Mouse (Mus musculus): ENCODE results near the gene Apom. TPM values are rescaled to one million over a fixed set of nuclear protein-coding genes. Genes with fewer than 3 reads are reported as not detected.

The Apom gene
- polyA plus RNA-seq, 1 experiment = 0.15 TPM

DNA sequence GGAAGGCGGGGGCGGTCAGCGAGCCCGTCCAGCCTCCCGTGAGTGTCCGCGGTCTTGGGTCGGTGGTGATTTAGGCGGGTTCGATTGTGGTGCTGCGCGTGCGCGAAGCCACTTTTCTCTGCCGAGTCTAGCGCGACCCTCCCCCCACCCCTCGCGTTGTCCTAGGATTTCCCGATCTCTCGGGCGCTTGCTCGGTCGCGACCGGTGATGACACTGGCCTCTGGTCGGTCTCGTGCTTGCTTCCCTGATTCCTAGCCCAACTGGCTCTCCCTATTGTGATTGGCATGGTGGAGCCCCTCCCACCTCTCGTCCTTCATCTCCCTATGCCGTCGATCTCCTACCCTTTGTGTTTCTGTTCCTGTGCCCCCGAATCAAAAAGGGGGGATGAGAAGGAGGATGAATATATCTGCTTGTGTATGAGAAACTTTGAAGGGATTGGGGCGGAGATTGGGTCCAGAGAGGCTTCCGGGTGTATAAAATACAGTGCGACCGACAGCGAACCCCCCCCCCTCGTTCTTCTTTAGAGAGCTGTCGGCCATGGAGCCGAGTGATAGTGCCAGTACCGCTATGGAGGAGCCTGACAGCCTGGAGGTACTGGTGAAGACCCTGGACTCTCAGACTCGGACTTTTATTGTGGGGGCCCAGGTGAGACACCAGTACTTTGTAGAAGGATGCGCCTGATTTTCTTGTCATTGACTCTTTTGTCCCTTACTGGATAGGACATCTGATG is 3.9 kb upstream of the Apom start:
- Histone ChIP-seq H3K27ac (ENCODE audit: insufficient read depth, low read depth, low read length) (peak overlapping the region; percentile 95), H3K27me3 (ENCODE audit: control insufficient read depth, insufficient read depth, low read length) (no peaks in the 10 kb centered on the region), H3K36me3 (ENCODE audit: control insufficient read depth, insufficient read depth, low read length) (peaks cover 25% of the 10 kb centered on the region), H3K4me3 (ENCODE audit: low read depth, low read length) (peak overlapping the region; percentile 67), H3K4me1 (ENCODE audit: control insufficient read depth, insufficient read depth, insufficient read length, low read length) (peaks cover 4% of the 10 kb centered on the region; the same call in 1 of the 2 replicates)
- 1% methylated on average over 43 of the region's 43 CpGs for WGBS
- no peak for TF ChIP-seq CTCF (IDR thresholded peaks at IDR 0.05; ENCODE audit: extremely low read depth, insufficient read length, insufficient replicate concordance, low read depth, low read length)
- TF ChIP-seq POLR2A (IDR thresholded peaks at IDR 0.05; ENCODE audit: low read depth, low read length) = 0 out of 2 replicates have a peak, but pooled peaks have one; percentile 5

DNA sequence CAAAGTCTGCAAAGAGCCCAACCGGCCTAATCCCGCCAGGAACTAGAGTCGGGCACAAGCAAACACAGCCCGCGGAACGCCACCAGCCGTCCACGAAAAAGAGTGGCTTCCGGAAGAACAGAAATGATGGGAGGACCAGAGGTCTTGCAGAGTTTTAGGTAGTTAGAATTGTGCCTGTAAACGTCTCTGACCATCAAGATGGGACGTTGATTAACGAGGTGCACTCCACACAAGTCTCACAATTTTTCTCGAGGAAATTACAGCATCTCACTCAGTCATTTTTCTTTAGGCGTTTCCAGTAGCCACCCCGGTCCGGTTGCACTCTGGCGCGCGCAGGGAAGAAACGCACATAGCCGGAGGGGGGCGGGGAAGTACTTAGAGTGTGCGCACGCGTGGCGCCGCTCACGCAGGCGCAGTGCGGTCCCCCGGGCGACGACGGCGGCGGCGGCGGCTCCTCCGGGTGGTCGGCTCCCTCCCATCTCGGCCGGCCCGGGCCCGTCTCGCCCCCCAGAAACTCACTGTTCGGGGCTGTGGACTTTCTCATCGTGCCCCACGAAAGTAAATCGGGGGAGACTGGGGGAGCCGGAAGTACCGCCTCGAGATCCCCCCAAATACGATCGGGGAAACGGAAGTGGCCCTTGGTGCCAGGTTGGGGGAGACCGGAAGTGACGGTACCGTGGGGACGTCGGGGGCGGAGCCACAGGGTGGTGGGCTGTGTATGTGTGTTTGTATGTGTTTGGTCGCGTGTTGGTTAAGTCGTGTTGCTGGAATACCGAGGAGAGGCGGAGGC is 3.1 kb upstream of the Apom start, which contains the start of gene Bag6:
Gene Bag6 (plus strand): TSS at position 378 of the 790 bp plus-strand sequence.
- Histone ChIP-seq H3K36me3 (ENCODE audit: control insufficient read depth, insufficient read depth, low read length) (peaks cover 20% of the 10 kb centered on the region), H3K4me1 (ENCODE audit: control insufficient read depth, insufficient read depth, insufficient read length, low read length) (peaks cover 4% of the 10 kb centered on the region; the same call in 1 of the 2 replicates), H3K27ac (ENCODE audit: insufficient read depth, low read depth, low read length) (peak within 1 kb of the TSS; percentile 95), H3K27me3 (ENCODE audit: control insufficient read depth, insufficient read depth, low read length) (no peaks in the 10 kb centered on the region), H3K4me3 (ENCODE audit: low read depth, low read length) (peak within 1 kb of the TSS; percentile 67)
- under 1% methylated on average over 66 of the region's 66 CpGs for WGBS
- TF ChIP-seq POLR2A (IDR thresholded peaks at IDR 0.05; ENCODE audit: low read depth, low read length) (peak; percentile 31), CTCF (IDR thresholded peaks at IDR 0.05; ENCODE audit: extremely low read depth, insufficient read length, insufficient replicate concordance, low read depth, low read length) (no peak)

DNA sequence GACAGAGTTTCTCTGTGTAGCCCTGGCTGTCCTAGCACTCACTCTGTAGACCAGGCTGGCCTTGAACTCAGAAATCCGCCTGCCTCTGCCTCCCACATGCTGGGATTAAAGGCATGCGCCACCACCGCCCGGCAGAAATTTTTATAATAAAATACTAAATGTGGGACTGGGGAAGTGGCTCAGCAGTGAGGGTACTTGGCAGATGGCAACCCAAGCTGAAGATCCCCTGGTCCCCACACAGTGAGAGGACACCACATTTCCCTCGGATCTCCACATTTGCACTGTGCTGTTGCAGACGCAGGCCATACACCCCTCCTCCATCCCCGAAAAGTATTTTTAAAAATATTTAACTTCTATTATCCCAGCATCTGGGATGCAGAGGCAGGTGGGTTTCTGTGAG is 1.7 kb upstream of the Apom start:
- H3K27ac ChIP-seq (ENCODE audit: insufficient read depth, low read depth, low read length) = no peak overlapping the region
- 92% methylated on average over 7 of the region's 7 CpGs for WGBS
- no peak for TF ChIP-seq POLR2A (IDR thresholded peaks at IDR 0.05; ENCODE audit: low read depth, low read length)
- TF ChIP-seq CTCF (IDR thresholded peaks at IDR 0.05; ENCODE audit: extremely low read depth, insufficient read length, insufficient replicate concordance, low read depth, low read length) = no peak
- no peaks in the 10 kb centered on the region for H3K27me3 ChIP-seq (ENCODE audit: control insufficient read depth, insufficient read depth, low read length)
- H3K4me1 ChIP-seq (ENCODE audit: control insufficient read depth, insufficient read depth, insufficient read length, low read length) = peaks cover 4% of the 10 kb centered on the region; the same call in 1 of the 2 replicates
- peaks cover 7% of the 10 kb centered on the region for H3K36me3 ChIP-seq (ENCODE audit: control insufficient read depth, insufficient read depth, low read length)
- no peak overlapping the region for H3K4me3 ChIP-seq (ENCODE audit: low read depth, low read length)

DNA sequence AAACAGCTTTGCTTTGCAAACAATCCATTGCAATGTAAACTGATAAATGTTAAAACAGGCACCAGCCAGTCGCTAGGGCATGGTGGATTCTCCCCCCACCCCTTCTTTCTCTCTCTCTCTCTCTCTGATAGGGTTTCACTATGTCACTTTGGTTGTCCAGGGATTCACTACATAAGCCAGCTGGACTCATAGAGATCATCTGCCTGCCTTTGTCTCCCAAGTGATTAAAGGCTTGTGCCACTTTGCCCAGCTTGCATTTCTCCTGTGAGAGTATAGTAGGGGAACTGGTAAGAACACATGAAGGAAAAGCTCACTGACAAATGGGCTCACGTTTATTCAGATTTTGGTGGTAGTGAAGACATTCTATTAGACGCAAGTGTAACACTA is 317 bp upstream of the Apom start:
- H3K36me3 ChIP-seq (ENCODE audit: control insufficient read depth, insufficient read depth, low read length) = peaks cover 13% of the 10 kb centered on the region
- no peak overlapping the region for H3K4me3 ChIP-seq (ENCODE audit: low read depth, low read length)
- H3K27ac ChIP-seq (ENCODE audit: insufficient read depth, low read depth, low read length) = no peak overlapping the region
- peaks cover 8% of the 10 kb centered on the region for H3K4me1 ChIP-seq (ENCODE audit: control insufficient read depth, insufficient read depth, insufficient read length, low read length)
- H3K27me3 ChIP-seq (ENCODE audit: control insufficient read depth, insufficient read depth, low read length) = no peaks in the 10 kb centered on the region
- 64% methylated on average over 3 of the region's 3 CpGs for WGBS
- no peak for TF ChIP-seq CTCF (IDR thresholded peaks at IDR 0.05; ENCODE audit: extremely low read depth, insufficient read length, insufficient replicate concordance, low read depth, low read length)
- TF ChIP-seq POLR2A (IDR thresholded peaks at IDR 0.05; ENCODE audit: low read depth, low read length) = no peak

DNA sequence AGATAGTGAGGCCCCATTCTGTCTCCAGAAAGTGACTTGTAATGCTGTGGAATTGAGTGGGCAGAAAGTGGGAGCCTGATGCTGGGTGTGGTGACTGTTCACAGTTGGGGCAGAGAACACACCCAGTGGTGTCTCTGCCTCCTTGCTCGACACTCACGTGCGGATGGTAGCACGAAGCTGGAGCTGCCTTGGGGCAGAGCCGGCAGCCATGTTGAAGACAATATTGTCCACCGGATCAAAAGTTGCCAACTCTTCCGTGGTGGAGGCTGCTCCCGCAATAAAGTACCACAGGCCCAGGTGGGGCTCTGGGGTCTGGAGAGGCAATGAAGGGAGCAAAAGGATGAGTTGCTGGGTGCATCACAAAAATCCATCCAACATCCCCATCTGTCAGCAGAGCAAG is 812 bp downstream of the Apom start:
- Histone ChIP-seq H3K27ac (ENCODE audit: insufficient read depth, low read depth, low read length) (no peak overlapping the region), H3K27me3 (ENCODE audit: control insufficient read depth, insufficient read depth, low read length) (no peaks in the 10 kb centered on the region), H3K4me1 (ENCODE audit: control insufficient read depth, insufficient read depth, insufficient read length, low read length) (peaks cover 9% of the 10 kb centered on the region), H3K36me3 (ENCODE audit: control insufficient read depth, insufficient read depth, low read length) (peaks cover 13% of the 10 kb centered on the region), H3K4me3 (ENCODE audit: low read depth, low read length) (no peak overlapping the region)
- TF ChIP-seq CTCF (IDR thresholded peaks at IDR 0.05; ENCODE audit: extremely low read depth, insufficient read length, insufficient replicate concordance, low read depth, low read length) = no peak
- TF ChIP-seq POLR2A (IDR thresholded peaks at IDR 0.05; ENCODE audit: low read depth, low read length) = no peak
- 90% methylated on average over 8 of the region's 8 CpGs for WGBS

DNA sequence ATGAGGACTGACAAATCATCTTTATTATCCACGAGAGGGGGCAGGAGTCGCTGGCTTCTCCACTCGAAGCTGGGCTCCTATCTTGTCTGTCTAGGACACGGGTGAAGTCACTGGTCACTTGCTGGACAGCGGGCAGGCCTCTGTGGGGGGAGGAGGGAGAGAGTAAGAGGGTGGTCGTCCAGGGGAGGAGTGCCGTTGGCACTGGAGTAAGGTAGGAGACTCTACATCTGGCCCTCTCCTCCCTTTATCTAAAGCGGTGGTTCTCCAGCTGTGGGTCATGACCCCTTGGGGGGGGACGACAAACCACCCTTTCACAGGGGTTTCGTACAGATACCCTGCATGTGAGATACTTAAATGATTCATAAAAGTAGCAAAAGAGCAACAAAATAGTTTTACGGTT is 2.9 kb downstream of the Apom start:
- no peak overlapping the region for H3K4me3 ChIP-seq (ENCODE audit: low read depth, low read length)
- H3K4me1 ChIP-seq (ENCODE audit: control insufficient read depth, insufficient read depth, insufficient read length, low read length) = peaks cover 17% of the 10 kb centered on the region
- peaks cover 14% of the 10 kb centered on the region for H3K36me3 ChIP-seq (ENCODE audit: control insufficient read depth, insufficient read depth, low read length)
- WGBS = 77% methylated on average over 11 of the region's 11 CpGs
- TF ChIP-seq CTCF (IDR thresholded peaks at IDR 0.05; ENCODE audit: extremely low read depth, insufficient read length, insufficient replicate concordance, low read depth, low read length) = no peak
- no peak for TF ChIP-seq POLR2A (IDR thresholded peaks at IDR 0.05; ENCODE audit: low read depth, low read length)
- H3K27me3 ChIP-seq (ENCODE audit: control insufficient read depth, insufficient read depth, low read length) = no peaks in the 10 kb centered on the region
- H3K27ac ChIP-seq (ENCODE audit: insufficient read depth, low read depth, low read length) = no peak overlapping the region

DNA sequence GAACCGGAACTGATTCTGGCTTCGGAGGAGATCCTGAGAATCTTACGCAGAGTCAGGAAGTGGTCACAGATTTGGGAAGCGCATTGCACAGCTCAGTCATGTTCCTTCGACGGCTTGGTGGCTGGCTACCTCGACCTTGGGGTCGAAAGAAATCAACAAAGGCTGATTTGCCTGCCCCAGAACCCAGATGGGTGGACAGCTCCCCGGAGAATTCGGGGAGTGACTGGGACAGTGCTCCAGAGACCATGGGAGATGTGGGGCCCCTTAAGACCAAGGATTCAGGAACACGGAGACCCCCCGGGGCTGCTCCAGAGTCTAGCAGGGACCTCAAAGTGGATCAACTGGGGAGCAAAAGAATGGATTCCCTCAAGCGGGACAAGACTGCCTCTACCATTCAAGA is 4.8 kb downstream of the Apom start:
- Histone ChIP-seq H3K36me3 (ENCODE audit: control insufficient read depth, insufficient read depth, low read length) (peaks cover 19% of the 10 kb centered on the region), H3K27ac (ENCODE audit: insufficient read depth, low read depth, low read length) (peak overlapping the region; percentile 91; the same call in 1 of the 2 replicates), H3K27me3 (ENCODE audit: control insufficient read depth, insufficient read depth, low read length) (no peaks in the 10 kb centered on the region), H3K4me1 (ENCODE audit: control insufficient read depth, insufficient read depth, insufficient read length, low read length) (peaks cover 17% of the 10 kb centered on the region), H3K4me3 (ENCODE audit: low read depth, low read length) (peak overlapping the region; percentile 77)
- WGBS = 39% methylated on average over 13 of the region's 13 CpGs
- TF ChIP-seq CTCF (IDR thresholded peaks at IDR 0.05; ENCODE audit: extremely low read depth, insufficient read length, insufficient replicate concordance, low read depth, low read length) = no peak
- TF ChIP-seq POLR2A (IDR thresholded peaks at IDR 0.05; ENCODE audit: low read depth, low read length) = no peak
